Mouse (Mus musculus): ENCODE data around the gene Gm11444. TPM values are rescaled to one million over a fixed set of nuclear protein-coding genes. Genes with fewer than 3 reads are reported as not detected.

The Gm11444 gene
- polyA plus RNA-seq, 1 experiment = not detected

GRCm38 (mm10) chr11:85837648-85838423, 12.3 kb downstream of the Gm11444 start:
- H3K4me3 ChIP-seq (replicated peaks; ENCODE audit: extremely low read depth, low read depth, low read length) = peak overlapping the region; percentile 77
- DNase-seq = no peak
- 23% methylated on average over 67 of the region's 67 CpGs for WGBS
- no peak for TF ChIP-seq CTCF (IDR thresholded peaks at IDR 0.05; ENCODE audit: insufficient read depth, low read length)
- TF ChIP-seq POLR2A (IDR thresholded peaks at IDR 0.05; ENCODE audit: borderline replicate concordance, extremely low read depth, low read depth, low read length) = no peak
- peaks cover 2% of the 10 kb centered on the region; the same call in 1 of the 2 replicates for H3K4me1 ChIP-seq (ENCODE audit: control insufficient read depth, insufficient read depth, low read length)

GRCm38 (mm10) chr11:85837291-85837647, 12.9 kb downstream of the Gm11444 start:
- Histone ChIP-seq H3K4me3 (replicated peaks; ENCODE audit: extremely low read depth, low read depth, low read length) (peak overlapping the region; percentile 77), H3K4me1 (ENCODE audit: control insufficient read depth, insufficient read depth, low read length) (no peaks in the 10 kb centered on the region; the same call in 1 of the 2 replicates)
- peak; percentile 31 for DNase-seq
- 27% methylated on average over 18 of the region's 18 CpGs for WGBS
- TF ChIP-seq POLR2A (IDR thresholded peaks at IDR 0.05; ENCODE audit: borderline replicate concordance, extremely low read depth, low read depth, low read length) (no peak), CTCF (IDR thresholded peaks at IDR 0.05; ENCODE audit: insufficient read depth, low read length) (no peak)

- peak overlapping the region; percentile 77 for H3K4me3 ChIP-seq (replicated peaks; ENCODE audit: extremely low read depth, low read depth, low read length)
- TF ChIP-seq CTCF (IDR thresholded peaks at IDR 0.05; ENCODE audit: insufficient read depth, low read length) = no peak
- TF ChIP-seq POLR2A (IDR thresholded peaks at IDR 0.05; ENCODE audit: borderline replicate concordance, extremely low read depth, low read depth, low read length) = no peak
- peak; percentile 34 for DNase-seq
- H3K4me1 ChIP-seq (ENCODE audit: control insufficient read depth, insufficient read depth, low read length) = no peaks in the 10 kb centered on the region; the same call in 1 of the 2 replicates
- WGBS = 33% methylated on average over 32 of the region's 32 CpGs
Measured at GRCm38 (mm10) chr11:85836523-85837290, 13.4 kb downstream of the Gm11444 start.

GRCm38 (mm10) chr11:85835753-85836522, 14.2 kb downstream of the Gm11444 start:
- TF ChIP-seq POLR2A (IDR thresholded peaks at IDR 0.05; ENCODE audit: borderline replicate concordance, extremely low read depth, low read depth, low read length) (peak; percentile 46; the same call in 1 of the 2 replicates), CTCF (IDR thresholded peaks at IDR 0.05; ENCODE audit: insufficient read depth, low read length) (no peak)
- WGBS = 49% methylated on average over 16 of the region's 16 CpGs

GRCm38 (mm10) chr11:85835001-85835752, 15.0 kb downstream of the Gm11444 start:
- H3K4me1 ChIP-seq (ENCODE audit: control insufficient read depth, insufficient read depth, low read length) = no peaks in the 10 kb centered on the region; the same call in 1 of the 2 replicates
- H3K4me3 ChIP-seq (replicated peaks; ENCODE audit: extremely low read depth, low read depth, low read length) = peak overlapping the region; percentile 71
- TF ChIP-seq CTCF (IDR thresholded peaks at IDR 0.05; ENCODE audit: insufficient read depth, low read length) = no peak
- TF ChIP-seq POLR2A (IDR thresholded peaks at IDR 0.05; ENCODE audit: borderline replicate concordance, extremely low read depth, low read depth, low read length) = no peak; the same call in 1 of the 2 replicates
- no peak for DNase-seq
- WGBS = 51% methylated on average over 9 of the region's 9 CpGs

More at GRCm38 (mm10) chr11:85835753-85836522, 14.2 kb downstream of the Gm11444 start:
- peak; percentile 28 for DNase-seq
- H3K4me3 ChIP-seq (replicated peaks; ENCODE audit: extremely low read depth, low read depth, low read length) = peak overlapping the region; percentile 71
- no peaks in the 10 kb centered on the region; the same call in 1 of the 2 replicates for H3K4me1 ChIP-seq (ENCODE audit: control insufficient read depth, insufficient read depth, low read length)

- no peak for TF ChIP-seq CTCF (IDR thresholded peaks at IDR 0.05; ENCODE audit: insufficient read depth, low read length)
- TF ChIP-seq POLR2A (IDR thresholded peaks at IDR 0.05; ENCODE audit: borderline replicate concordance, extremely low read depth, low read depth, low read length) = peak; percentile 16; the same call in 1 of the 2 replicates
- H3K4me3 ChIP-seq (replicated peaks; ENCODE audit: extremely low read depth, low read depth, low read length) = peak overlapping the region; percentile 71
- 41% methylated on average over 17 of the region's 17 CpGs for WGBS
- H3K4me1 ChIP-seq (ENCODE audit: control insufficient read depth, insufficient read depth, low read length) = no peaks in the 10 kb centered on the region; the same call in 1 of the 2 replicates
- no peak for DNase-seq
Measured at GRCm38 (mm10) chr11:85834386-85834931, 15.7 kb downstream of the Gm11444 start.

GRCm38 (mm10) chr11:85833761-85834385, 16.3 kb downstream of the Gm11444 start:
- Histone ChIP-seq H3K4me3 (replicated peaks; ENCODE audit: extremely low read depth, low read depth, low read length) (peak overlapping the region; percentile 71), H3K4me1 (ENCODE audit: control insufficient read depth, insufficient read depth, low read length) (no peaks in the 10 kb centered on the region; the same call in 1 of the 2 replicates)
- TF ChIP-seq POLR2A (IDR thresholded peaks at IDR 0.05; ENCODE audit: borderline replicate concordance, extremely low read depth, low read depth, low read length) (0 out of 2 replicates have a peak, but pooled peaks have one; percentile 26), CTCF (IDR thresholded peaks at IDR 0.05; ENCODE audit: insufficient read depth, low read length) (no peak)
- 27% methylated on average over 11 of the region's 11 CpGs for WGBS
- peak; percentile 42 for DNase-seq

- H3K4me1 ChIP-seq (ENCODE audit: control insufficient read depth, insufficient read depth, low read length) = no peaks in the 10 kb centered on the region; the same call in 1 of the 2 replicates
- peak; percentile 51 for DNase-seq
- under 1% methylated on average over 53 of the region's 54 CpGs for WGBS
- TF ChIP-seq CTCF (IDR thresholded peaks at IDR 0.05; ENCODE audit: insufficient read depth, low read length) (no peak), POLR2A (IDR thresholded peaks at IDR 0.05; ENCODE audit: borderline replicate concordance, extremely low read depth, low read depth, low read length) (peak; percentile 37; the same call in 1 of the 2 replicates)
- peak overlapping the region; percentile 71 for H3K4me3 ChIP-seq (replicated peaks; ENCODE audit: extremely low read depth, low read depth, low read length)
Measured at GRCm38 (mm10) chr11:85833081-85833521, 17.0 kb downstream of the Gm11444 start.

Data from lung, adult 2 months (tissue).